Mouse (Mus musculus): Measurements from ENCODE around the gene Eif3d. TPM values are rescaled to one million over a fixed set of nuclear protein-coding genes. Genes with fewer than 3 reads are reported as not detected.

Gene Eif3d
- polyA plus RNA-seq (2015; fragmentation: Nextera tagmentation; extraction: Ambion mirVana), result 97.3 and 102 TPM in 2 replicates

DNA sequence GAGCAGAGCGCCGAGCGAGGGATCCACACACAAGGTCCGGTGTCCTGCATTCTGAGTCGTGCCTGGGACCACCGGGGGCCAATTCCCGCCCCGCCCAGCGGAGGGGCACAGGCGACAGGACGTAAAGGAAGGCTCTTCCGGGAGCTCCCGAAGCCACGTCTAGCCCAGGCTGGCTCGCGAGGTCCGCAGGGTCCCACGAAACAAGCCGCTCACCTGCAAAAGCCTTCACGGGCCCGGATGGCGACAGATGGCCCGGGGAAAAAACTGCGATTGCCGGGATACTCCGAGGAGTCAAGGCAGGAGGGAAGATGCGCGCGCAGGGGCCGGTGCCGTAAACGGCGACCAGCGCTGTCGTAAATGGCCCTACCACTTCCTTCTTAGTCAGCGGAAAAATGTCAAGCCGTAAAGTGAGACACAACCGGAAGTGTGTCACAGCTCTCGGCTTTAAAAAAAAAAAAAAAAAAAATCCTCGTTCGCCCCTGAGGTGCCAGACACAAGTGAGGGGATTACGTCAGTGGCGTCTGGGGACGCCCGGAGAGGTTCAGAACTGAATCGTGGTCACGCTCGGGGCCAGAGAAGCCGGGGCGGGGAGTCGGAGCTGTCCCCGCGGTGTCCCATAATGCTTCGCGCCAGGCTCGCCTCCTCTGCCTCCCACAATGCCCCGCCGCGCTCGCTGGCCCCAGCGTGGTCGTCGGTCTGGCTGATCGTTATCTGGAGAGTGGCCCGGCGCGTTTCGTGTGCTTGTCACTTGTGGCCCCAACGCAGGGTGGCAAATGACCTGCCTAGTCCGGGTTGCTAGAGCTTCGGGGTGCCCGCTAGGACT is at the start of gene Eif3d:
Gene Eif3d (minus strand): TSS at position 344 of the 823 bp plus-strand sequence.

DNA sequence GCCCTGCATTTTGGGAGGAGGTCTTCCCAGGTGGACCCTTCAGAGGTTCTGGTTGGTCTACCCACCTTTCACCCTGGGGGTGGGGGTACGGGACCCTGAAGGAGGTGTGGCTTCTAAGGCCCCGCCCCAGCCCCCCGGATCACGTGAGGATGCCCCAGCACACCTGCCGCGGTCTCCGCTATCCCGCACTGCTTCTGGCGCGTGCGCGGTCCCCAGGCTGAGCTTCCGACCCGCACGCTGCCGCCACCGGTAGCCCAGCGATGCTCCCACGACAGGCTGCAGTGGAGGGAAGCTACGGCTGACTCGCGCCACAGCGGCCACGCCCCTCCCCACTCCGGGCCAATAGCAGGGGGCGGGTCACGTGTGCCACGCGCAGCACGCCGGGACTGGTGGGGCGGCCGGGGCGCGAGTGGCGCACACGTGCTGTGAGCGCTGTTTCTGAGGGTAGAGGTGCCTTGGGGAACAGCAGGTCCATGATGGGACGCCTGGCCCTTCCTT is 14.2 kb downstream of the Eif3d start, which contains the start of gene Foxred2:
Gene Foxred2 (minus strand): TSS at position 319 of the 498 bp plus-strand sequence.

DNA sequence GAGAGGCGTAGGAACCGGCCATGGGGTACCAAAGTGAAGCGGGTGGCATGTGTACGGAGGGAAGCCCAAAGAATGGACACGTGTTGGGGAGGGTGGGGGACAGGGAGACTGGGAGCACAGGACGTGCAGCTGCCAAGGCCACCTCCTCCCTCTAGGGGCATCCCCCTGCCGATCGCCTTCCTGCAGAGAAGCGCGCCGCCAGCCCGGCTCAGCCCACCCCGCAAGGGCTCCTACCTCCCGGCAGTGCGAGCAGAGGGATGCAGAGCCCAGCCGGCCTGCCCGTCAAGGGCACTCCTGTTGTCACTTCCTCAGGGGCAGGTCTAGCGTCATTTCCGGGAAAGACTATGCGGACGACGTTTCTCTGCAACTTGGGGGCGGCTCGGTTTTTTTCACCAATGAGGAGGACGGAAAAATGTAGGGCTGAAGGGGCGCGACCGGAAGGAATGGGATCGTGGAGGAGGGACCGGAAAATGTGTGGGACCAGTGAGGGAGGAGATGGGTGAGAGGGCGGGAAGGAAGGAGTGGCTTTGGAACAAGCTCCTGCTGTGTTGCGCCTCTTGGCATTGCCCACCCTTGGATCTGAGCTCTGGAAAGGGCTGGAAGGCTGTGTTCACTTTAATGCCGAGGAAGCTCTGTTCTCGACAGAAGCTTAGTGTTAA is 41.8 kb downstream of the Eif3d start, which contains the start of gene Txn2:
Gene Txn2 (minus strand): TSS at position 334 of the 659 bp plus-strand sequence.

Other genes starting within 250 kb of the Eif3d start
- gene Apol9b, start 241.8 kb downstream of the Eif3d start, polyA plus RNA-seq (2015; fragmentation: Nextera tagmentation; extraction: Ambion mirVana), result not detected in 2 replicates
- not detected in 2 replicates for gene Apol8, start 213.8 kb downstream of the Eif3d start, polyA plus RNA-seq (2015; fragmentation: Nextera tagmentation; extraction: Ambion mirVana)
- gene Myh9, start 128.6 kb downstream of the Eif3d start, polyA plus RNA-seq (2015; fragmentation: Nextera tagmentation; extraction: Ambion mirVana), result 15.6 and 16.8 TPM in 2 replicates
- 260 and 262 TPM in 2 replicates for gene Txn2, start 41.8 kb downstream of the Eif3d start, polyA plus RNA-seq (2015; fragmentation: Nextera tagmentation; extraction: Ambion mirVana)
- gene Foxred2, start 14.1 kb downstream of the Eif3d start, polyA plus RNA-seq (2015; fragmentation: Nextera tagmentation; extraction: Ambion mirVana), result 0.29 and 0.60 TPM in 2 replicates
- not detected in 2 replicates for gene Cacng2, start 149.2 kb upstream of the Eif3d start, polyA plus RNA-seq (2015; fragmentation: Nextera tagmentation; extraction: Ambion mirVana)
- 44.9 and 45.5 TPM in 2 replicates for gene Ift27, start 203.3 kb upstream of the Eif3d start, polyA plus RNA-seq (2015; fragmentation: Nextera tagmentation; extraction: Ambion mirVana)
- 88.3 and 98.0 TPM in 2 replicates for gene Pvalb, start 235.6 kb upstream of the Eif3d start, polyA plus RNA-seq (2015; fragmentation: Nextera tagmentation; extraction: Ambion mirVana)